Mouse (Mus musculus) forebrain, embryonic 11.5 days (tissue): ENCODE data around the gene Cnot10. TPM values are rescaled to one million over a fixed set of nuclear protein-coding genes. Genes with fewer than 3 reads are reported as not detected.

Experiments
- ATAC-seq: fragments of 200-750 bp; cut with Nextera tagmentation; replicated peaks from 2 replicates; pipeline ENCODE4 v1.8.0; 2017; ENCODE audit warnings: moderate TSS enrichment; ENCODE audit not compliant: low FRiP score
- DNase-seq: peaks from one replicate; pipeline ENCODE4 v3.0.0-alpha.2; 2017; ENCODE audit warnings: low spot score
- H3K27ac ChIP-seq: fragments of 300-500 bp; sonication (generic); 2 replicates; pipeline ENCODE4 v1.5.1; 2014; ENCODE audit warnings: low read depth, low read length
- H3K27me3 ChIP-seq: fragments of 300-500 bp; sonication (generic); 2 replicates; pipeline ENCODE4 v1.6.1; 2014; ENCODE audit warnings: mild to moderate bottlenecking, low read length, mixed read lengths; ENCODE audit not compliant: control insufficient read depth, insufficient read depth
- H3K36me3 ChIP-seq: fragments of 300-500 bp; sonication (generic); 2 replicates; pipeline ENCODE4 v1.6.1; 2014; ENCODE audit warnings: mild to moderate bottlenecking, low read length, moderate library complexity, mixed read lengths; ENCODE audit not compliant: control insufficient read depth, insufficient read depth
- H3K4me1 ChIP-seq: fragments of 300-500 bp; sonication (generic); replicated peaks from 2 replicates; pipeline ENCODE4 v1.6.1; 2014; ENCODE audit warnings: low read length, mixed read lengths; ENCODE audit not compliant: control insufficient read depth, insufficient read depth
- H3K4me2 ChIP-seq: fragments of 300-500 bp; sonication (generic); 2 replicates; pipeline ENCODE4 v1.6.1; 2014; ENCODE audit warnings: low read depth, mild to moderate bottlenecking, low read length, moderate library complexity, mixed read lengths; ENCODE audit not compliant: severe bottlenecking
- H3K4me3 ChIP-seq: fragments of 300-500 bp; sonication (generic); 2 replicates; pipeline ENCODE4 v1.5.1; 2014; ENCODE audit warnings: low read depth, low read length
- H3K9ac ChIP-seq: fragments of 300-500 bp; sonication (generic); 2 replicates; pipeline ENCODE4 v1.6.1; 2014; ENCODE audit warnings: low read length
- H3K9me3 ChIP-seq: fragments of 300-500 bp; sonication (generic); 2 replicates; pipeline ENCODE4 v1.6.1; 2016; ENCODE audit warnings: low read length, mixed read lengths; ENCODE audit not compliant: control insufficient read depth
- WGBS: fragments of 180-500 bp; shearing (Covaris S2); extraction: QIAGEN DNeasy Blood & Tissue Kit; methylation state at CpG from one replicate; pipeline ENCODE4 v1.1.7; 2014; 5-methylcytosine and 5-hydroxymethylcytosine counted together
- polyA plus RNA-seq: library from polyadenylated mRNA; unstranded; fragments of >200 nt; fragmentation: Nextera tagmentation; extraction: Ambion mirVana; gene quantifications from 2 replicates; pipeline ENCODE4 v1.2.1, GENCODE M21; 2014

Cnot10 gene
- polyA plus RNA-seq, 1 experiment from 2014 or later, result 76.0 TPM

GRCm38 (mm10) chr9:114678576-114678975, 38.6 kb upstream of the Cnot10 start:
- ATAC-seq (no peak), DNase-seq (no peak)
- Histone ChIP-seq H3K27me3 (no peaks in the 10 kb centered on the region), H3K9ac (no peak overlapping the region), H3K27ac (no peak overlapping the region), H3K4me3 (no peak overlapping the region), H3K9me3 (no peaks in the 10 kb centered on the region), H3K36me3 (no peaks in the 10 kb centered on the region), H3K4me2 (no peak overlapping the region), H3K4me1 (no peaks in the 10 kb centered on the region)
- WGBS, result 90% methylated on average over 5 of the region's 5 CpGs

- H3K27me3 ChIP-seq, result no peaks in the 10 kb centered on the region
- H3K4me2 ChIP-seq, result no peak overlapping the region
- 54% methylated on average over 2 of the region's 2 CpGs for WGBS
- H3K9me3 ChIP-seq, result no peaks in the 10 kb centered on the region
- H3K27ac ChIP-seq, result no peak overlapping the region
- DNase-seq (no peak), ATAC-seq (no peak)
- peaks cover 4% of the 10 kb centered on the region; the same call in 1 of the 2 replicates for H3K4me1 ChIP-seq
- no peak overlapping the region for H3K4me3 ChIP-seq
- no peaks in the 10 kb centered on the region for H3K36me3 ChIP-seq
- H3K9ac ChIP-seq, result no peak overlapping the region; the same call in 1 of the 2 replicates
Measured at GRCm38 (mm10) chr9:114673626-114674025, 33.6 kb upstream of the Cnot10 start.

- peak overlapping the region; percentile 26 for H3K4me3 ChIP-seq
- peak overlapping the region; percentile 55 for H3K9ac ChIP-seq
- H3K27me3 ChIP-seq, result no peaks in the 10 kb centered on the region
- H3K4me1 ChIP-seq, result peaks cover 4% of the 10 kb centered on the region; the same call in 1 of the 2 replicates
- DNase-seq (peak; percentile 57), ATAC-seq (peak; percentile 65)
- peak overlapping the region; percentile 58 for H3K4me2 ChIP-seq
- no peaks in the 10 kb centered on the region for H3K9me3 ChIP-seq
- H3K27ac ChIP-seq, result 0 out of 2 replicates have a peak overlapping the region, but pooled peaks have one; percentile 25
- H3K36me3 ChIP-seq, result no peaks in the 10 kb centered on the region
- 5% methylated on average over 24 of the region's 24 CpGs for WGBS
Measured at GRCm38 (mm10) chr9:114672703-114673561, 32.9 kb upstream of the Cnot10 start.

GRCm38 (mm10) chr9:114671946-114672345, 32.0 kb upstream of the Cnot10 start:
- 71% methylated on average over 1 of the region's 1 CpGs for WGBS
- Histone ChIP-seq H3K27ac (no peak overlapping the region), H3K4me1 (peaks cover 4% of the 10 kb centered on the region; the same call in 1 of the 2 replicates), H3K27me3 (no peaks in the 10 kb centered on the region), H3K36me3 (no peaks in the 10 kb centered on the region), H3K9me3 (no peaks in the 10 kb centered on the region), H3K4me3 (no peak overlapping the region), H3K4me2 (no peak overlapping the region), H3K9ac (no peak overlapping the region)
- ATAC-seq, result no peak
- DNase-seq, result no peak

GRCm38 (mm10) chr9:114669011-114669410, 29.0 kb upstream of the Cnot10 start:
- peaks cover 4% of the 10 kb centered on the region; the same call in 1 of the 2 replicates for H3K4me1 ChIP-seq
- ATAC-seq, result no peak
- 79% methylated on average over 5 of the region's 5 CpGs for WGBS
- H3K4me3 ChIP-seq, result no peak overlapping the region
- no peak for DNase-seq
- no peak overlapping the region for H3K9ac ChIP-seq
- no peaks in the 10 kb centered on the region for H3K9me3 ChIP-seq
- no peak overlapping the region for H3K4me2 ChIP-seq
- H3K27me3 ChIP-seq, result no peaks in the 10 kb centered on the region
- no peak overlapping the region for H3K27ac ChIP-seq
- no peaks in the 10 kb centered on the region for H3K36me3 ChIP-seq

GRCm38 (mm10) chr9:114668047-114668446, 28.1 kb upstream of the Cnot10 start:
- Histone ChIP-seq H3K4me1 (peaks cover 3% of the 10 kb centered on the region; the same call in 1 of the 2 replicates), H3K27me3 (no peaks in the 10 kb centered on the region), H3K9me3 (no peaks in the 10 kb centered on the region), H3K4me3 (no peak overlapping the region), H3K9ac (no peak overlapping the region), H3K4me2 (no peak overlapping the region), H3K36me3 (no peaks in the 10 kb centered on the region), H3K27ac (no peak overlapping the region)
- ATAC-seq (no peak), DNase-seq (no peak)
- WGBS, result 89% methylated on average over 4 of the region's 4 CpGs

GRCm38 (mm10) chr9:114666858-114667257, 26.9 kb upstream of the Cnot10 start:
- Histone ChIP-seq H3K4me1 (no peaks in the 10 kb centered on the region), H3K4me3 (no peak overlapping the region), H3K9ac (no peak overlapping the region), H3K27me3 (no peaks in the 10 kb centered on the region), H3K27ac (no peak overlapping the region), H3K36me3 (no peaks in the 10 kb centered on the region), H3K4me2 (no peak overlapping the region), H3K9me3 (no peaks in the 10 kb centered on the region)
- 85% methylated on average over 10 of the region's 10 CpGs for WGBS
- DNase-seq (no peak), ATAC-seq (no peak)

- no peak overlapping the region for H3K4me3 ChIP-seq
- H3K27ac ChIP-seq, result no peak overlapping the region
- H3K9ac ChIP-seq, result no peak overlapping the region
- H3K9me3 ChIP-seq, result no peaks in the 10 kb centered on the region
- H3K4me1 ChIP-seq, result no peaks in the 10 kb centered on the region
- no peaks in the 10 kb centered on the region for H3K36me3 ChIP-seq
- ATAC-seq (no peak), DNase-seq (no peak)
- no peaks in the 10 kb centered on the region for H3K27me3 ChIP-seq
- WGBS, result 90% methylated on average over 11 of the region's 11 CpGs
- no peak overlapping the region for H3K4me2 ChIP-seq
Measured at GRCm38 (mm10) chr9:114663782-114664181, 23.8 kb upstream of the Cnot10 start.

- H3K27me3 ChIP-seq, result no peaks in the 10 kb centered on the region
- 66% methylated on average over 7 of the region's 7 CpGs for WGBS
- no peaks in the 10 kb centered on the region for H3K9me3 ChIP-seq
- H3K4me1 ChIP-seq, result no peaks in the 10 kb centered on the region
- H3K27ac ChIP-seq, result no peak overlapping the region
- no peak overlapping the region for H3K4me2 ChIP-seq
- no peak overlapping the region for H3K9ac ChIP-seq
- no peaks in the 10 kb centered on the region for H3K36me3 ChIP-seq
- H3K4me3 ChIP-seq, result no peak overlapping the region
- ATAC-seq (no peak), DNase-seq (no peak)
Measured at GRCm38 (mm10) chr9:114661991-114662390, 22.0 kb upstream of the Cnot10 start.
